Mouse (Mus musculus) layer of hippocampus, adult 2 months (tissue): ENCODE data around the gene Try5. TPM values are rescaled to one million over a fixed set of nuclear protein-coding genes. Genes with fewer than 3 reads are reported as not detected.
A peak's percentile ranks its signal among the peaks of the same experiment; 100 is the strongest.
"Not testable (repeated sequence)": the region's sequence is repeated elsewhere in the genome, so short reads cannot be mapped to it uniquely, and the experiment has no call there.

Experiments
- DNase-seq, 2 experiments: peaks; one replicate each; pipeline ENCODE4 v3.0.0; 2022; ENCODE audit warnings: low spot score in 2 of 2
- H3K27ac ChIP-seq: fragments of 200-600 bp; 2 replicates; pipeline ENCODE4 v1.8.1; 2022
- H3K4me3 ChIP-seq: fragments of 200-600 bp; 2 replicates; pipeline ENCODE4 v1.8.1; 2022; ENCODE audit warnings: mild to moderate bottlenecking
- CTCF ChIP-seq: fragments of 200-600 bp; conservative IDR thresholded peaks from 2 replicates; pipeline ENCODE4 v1.8.1; 2022; ENCODE audit warnings: antibody characterized with exemption, mild to moderate bottlenecking, moderate library complexity
- long read RNA-seq, 2 experiments: library from polyadenylated mRNA; stranded (forward); transcript quantifications; one replicate each; pipeline ENCODE4 v2.0.0; 2021; ENCODE audit warnings: borderline mapping rate in 2 of 2
- total RNA-seq, 2 experiments: library from RNA; stranded (reverse); gene quantifications; 2 replicates each; pipeline ENCODE4 v1.2.3; 2021

The Try5 gene
- total RNA-seq = not detected
- long read RNA-seq, experiment 1 = 0 reads
- long read RNA-seq, experiment 2 = 0 reads

DNA sequence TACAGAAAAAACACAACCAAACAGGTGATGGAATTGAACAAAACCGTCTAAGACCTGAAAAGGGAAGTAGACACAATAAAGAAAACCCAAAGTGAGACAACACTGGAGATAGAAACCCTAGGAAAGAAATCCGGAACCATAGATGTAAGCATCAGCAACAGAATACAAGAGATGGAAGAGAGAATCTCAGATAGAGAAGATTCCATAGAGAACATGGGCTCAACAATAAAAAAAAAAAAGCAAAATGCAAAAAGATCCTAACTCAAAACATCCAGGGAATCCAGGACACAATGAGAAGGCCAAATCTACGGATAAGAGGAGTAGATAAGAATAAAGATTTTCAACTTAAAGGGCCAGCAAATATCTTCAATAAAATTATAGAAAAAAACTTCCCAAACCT is at the start of gene Try5:
Gene Try5 (minus strand): TSS at position 101 of the 400 bp plus-strand sequence.
- not testable (repeated sequence) for DNase-seq, H3K4me3 ChIP-seq, H3K27ac ChIP-seq

DNA sequence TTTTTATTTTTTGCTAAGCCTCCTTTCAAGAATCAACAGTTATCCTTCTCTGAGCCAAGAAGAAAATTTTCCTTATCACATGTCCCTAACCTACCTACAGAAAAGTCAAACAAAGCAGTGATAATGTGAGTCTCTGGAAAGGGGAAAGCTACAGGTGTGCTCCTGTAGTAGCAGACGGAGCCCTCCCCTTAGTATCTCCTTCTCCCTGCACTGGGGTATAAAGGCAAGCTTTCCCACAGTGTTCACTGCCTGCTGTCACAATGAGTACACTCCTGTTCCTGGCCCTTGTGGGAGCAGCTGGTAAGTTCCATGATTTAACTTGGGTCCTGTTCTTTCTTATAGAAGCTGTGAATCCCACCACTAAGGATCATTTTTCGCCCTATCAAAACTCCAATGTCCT is 37.3 kb upstream of the Try5 start, which contains the start of gene Try10:
Gene Try10 (plus strand): TSS at position 174 of the 400 bp plus-strand sequence.
- H3K4me3 ChIP-seq = no peak within 1 kb of the TSS
- no peak for DNase-seq
- TF ChIP-seq CTCF = no peak
- no peak within 1 kb of the TSS for H3K27ac ChIP-seq

DNA sequence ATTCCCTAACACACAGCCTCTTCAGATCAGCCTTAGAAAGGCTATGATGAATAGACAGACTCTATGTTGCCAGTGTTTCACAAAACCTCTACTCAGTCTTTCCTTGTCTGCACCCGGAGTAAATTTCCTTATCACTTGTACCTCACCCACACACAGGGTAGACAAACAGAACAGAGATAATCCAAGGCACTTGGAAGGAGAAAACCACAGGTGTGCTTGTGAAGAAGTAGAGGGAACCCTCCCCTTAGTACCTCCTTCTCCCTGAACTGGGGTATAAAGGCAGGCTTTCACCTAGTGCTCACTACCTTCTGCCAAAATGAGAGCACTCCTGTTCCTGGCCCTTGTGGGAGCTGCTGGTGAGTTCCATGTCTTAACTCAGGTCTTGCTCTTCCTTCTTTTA is 14.7 kb downstream of the Try5 start, which contains the start of gene Try4:
Gene Try4 (plus strand): TSS at position 301 of the 400 bp plus-strand sequence.
- Histone ChIP-seq H3K4me3 (no peak within 1 kb of the TSS), H3K27ac (no peak within 1 kb of the TSS)
- no peak for DNase-seq
- no peak for TF ChIP-seq CTCF

DNA sequence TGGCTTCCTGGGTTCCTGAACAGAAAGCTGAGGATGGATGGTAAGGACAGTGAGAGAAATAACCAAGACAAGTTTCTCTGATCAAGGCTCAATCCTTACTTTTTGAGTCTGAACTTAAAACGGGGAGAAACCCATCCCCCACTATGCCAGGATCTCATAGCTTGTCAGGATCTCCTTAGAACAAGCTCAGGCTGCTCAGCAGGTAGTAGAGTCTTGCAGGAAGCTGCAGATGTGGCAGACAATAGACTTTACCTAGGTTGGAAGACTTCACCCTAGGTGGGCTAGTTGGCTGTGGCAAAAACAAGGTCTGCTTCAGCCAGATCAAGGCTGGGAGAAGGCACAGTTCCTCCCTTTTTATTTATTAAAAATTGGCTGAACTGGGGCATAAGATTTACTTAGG is 18.4 kb downstream of the Try5 start:
- Histone ChIP-seq H3K4me3 (no peak overlapping the region), H3K27ac (no peak overlapping the region)
- TF ChIP-seq CTCF = no peak
- DNase-seq = no peak

DNA sequence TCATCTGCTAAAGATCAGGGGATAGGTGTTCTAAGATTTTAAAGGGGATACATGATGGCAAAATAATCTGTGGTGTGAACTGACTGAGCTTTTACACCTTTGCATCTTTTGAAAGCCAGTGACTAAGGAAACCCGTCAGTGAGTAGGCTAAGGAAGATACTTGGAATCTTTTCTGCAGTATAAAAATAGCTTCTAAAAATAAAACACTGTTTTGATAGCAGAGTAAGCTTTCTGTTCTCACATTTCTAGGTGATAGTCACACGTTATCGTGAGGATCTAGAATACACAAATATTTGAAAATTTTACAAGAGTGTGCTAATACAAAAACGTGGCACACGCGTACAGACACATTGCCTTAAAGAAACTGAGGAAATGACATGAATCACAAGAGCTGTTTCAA is 50.5 kb downstream of the Try5 start:
- DNase-seq = no peak
- H3K4me3 ChIP-seq = no peak overlapping the region
- no peak overlapping the region for H3K27ac ChIP-seq
- no peak for TF ChIP-seq CTCF

DNA sequence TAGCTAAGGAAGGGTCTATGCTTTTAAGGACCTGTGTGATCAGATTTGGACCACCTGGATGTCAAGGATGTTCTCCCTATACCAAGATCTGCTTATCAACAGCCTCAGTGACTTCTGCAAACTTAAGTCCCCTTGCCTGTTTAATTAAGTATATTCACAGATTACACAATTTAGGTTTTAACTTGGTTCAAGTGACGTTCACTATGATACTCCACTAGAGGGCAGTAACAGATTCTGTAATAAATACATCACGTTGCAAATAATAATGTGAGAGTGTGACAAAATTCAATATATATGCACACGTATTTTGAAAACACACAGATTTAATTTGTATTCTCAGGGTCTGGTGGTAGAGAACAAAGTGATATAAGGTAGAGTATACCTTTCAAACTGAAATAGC is 53.8 kb downstream of the Try5 start:
- no peak overlapping the region for H3K4me3 ChIP-seq
- DNase-seq = no peak
- TF ChIP-seq CTCF = peak; percentile 84
- H3K27ac ChIP-seq = no peak overlapping the region

Other genes with a start within 250 kb of the Try5 start
- not detected for gene Try4, start 14.6 kb downstream of the Try5 start, total RNA-seq
- gene Try10, start 37.3 kb upstream of the Try5 start, total RNA-seq = not detected
- not detected for gene Prss3, start 60.8 kb upstream of the Try5 start, total RNA-seq
- not detected for gene Gm5771, start 75.5 kb upstream of the Try5 start, total RNA-seq
- gene Gm10334, start 129.3 kb upstream of the Try5 start, total RNA-seq = not detected
- gene Prss1, start 142.1 kb upstream of the Try5 start, total RNA-seq = not detected
- gene Prss2, start 204.9 kb upstream of the Try5 start, total RNA-seq = not detected